Mouse (Mus musculus): ENCODE results near the gene Blvrb. TPM values are rescaled to one million over a fixed set of nuclear protein-coding genes. Genes with fewer than 3 reads are reported as not detected.

Blvrb gene
- polyA plus RNA-seq, 2 experiments: 673 to 1,114 TPM

GRCm38 (mm10) chr7:27433794-27434193 is 14.0 kb upstream of the Blvrb start:
- Histone ChIP-seq H3K9ac (replicated peaks) (no peak overlapping the region), H3K4me2 (ENCODE audit: low read depth) (no peak overlapping the region), H3K4me3 (ENCODE audit: insufficient read depth in 1 of 2, low read depth in 2 of 2, low read length in 2 of 2) (no peak overlapping the region), H3K9me3 (ENCODE audit: control insufficient read depth, low read length) (peaks cover 4% of the 10 kb centered on the region), H3K4me1 (replicated peaks; ENCODE audit: control insufficient read depth in 2 of 2, insufficient read depth in 2 of 2, low read length in 1 of 2) (peaks cover 0 to 4% of the 10 kb centered on the region in 2 experiments; a peak in 2 of 4 replicates), H3K27me3 (ENCODE audit: control insufficient read depth, insufficient read depth, low read length) (peaks cover 32% of the 10 kb centered on the region), H3K27ac (no peak overlapping the region), H3K36me3 (replicated peaks; ENCODE audit: control insufficient read depth, insufficient read depth, low read depth) (no peaks in the 10 kb centered on the region)
- peak; percentile 47; the same call in 1 of the 2 replicates for ATAC-seq (ENCODE audit: insufficient read depth)
- 6% methylated on average over 10 of the region's 10 CpGs for WGBS (ENCODE audit: insufficient replicate concordance)
- no peak for DNase-seq (ENCODE audit: low read depth in 3 of 3, low spot score in 3 of 3)
- no peak for TF ChIP-seq CTCF (IDR thresholded peaks at IDR 0.05; ENCODE audit: low read depth)
- TF ChIP-seq EP300 (IDR thresholded peaks at IDR 0.05; ENCODE audit: low read depth): no peak

- TF ChIP-seq EP300 (IDR thresholded peaks at IDR 0.05; ENCODE audit: low read depth) (no peak), CTCF (IDR thresholded peaks at IDR 0.05; ENCODE audit: low read depth) (peak; percentile 88)
- Histone ChIP-seq H3K4me2 (ENCODE audit: low read depth) (no peak overlapping the region), H3K36me3 (replicated peaks; ENCODE audit: control insufficient read depth, insufficient read depth, low read depth) (no peaks in the 10 kb centered on the region), H3K27me3 (ENCODE audit: control insufficient read depth, insufficient read depth, low read length) (peaks cover 28% of the 10 kb centered on the region), H3K4me3 (ENCODE audit: insufficient read depth in 1 of 2, low read depth in 2 of 2, low read length in 2 of 2) (no peak overlapping the region), H3K4me1 (replicated peaks; ENCODE audit: control insufficient read depth in 2 of 2, insufficient read depth in 2 of 2, low read length in 1 of 2) (peaks cover 0 to 4% of the 10 kb centered on the region in 2 experiments; a peak in 2 of 4 replicates), H3K9ac (replicated peaks) (no peak overlapping the region), H3K27ac (no peak overlapping the region), H3K9me3 (ENCODE audit: control insufficient read depth, low read length) (no peaks in the 10 kb centered on the region; the same call in 1 of the 2 replicates)
- DNase-seq (ENCODE audit: low read depth in 3 of 3, low spot score in 3 of 3): peak in 2 of 3 experiments; percentile 45 to 58
- WGBS (ENCODE audit: insufficient replicate concordance): 38% methylated on average over 5 of the region's 5 CpGs
- peak; percentile 47; the same call in 1 of the 2 replicates for ATAC-seq (ENCODE audit: insufficient read depth)
Measured at GRCm38 (mm10) chr7:27437544-27437943, 10.2 kb upstream of the Blvrb start.

- Histone ChIP-seq H3K27me3 (ENCODE audit: control insufficient read depth, insufficient read depth, low read length) (peaks cover 15% of the 10 kb centered on the region), H3K36me3 (replicated peaks; ENCODE audit: control insufficient read depth, insufficient read depth, low read depth) (no peaks in the 10 kb centered on the region), H3K4me3 (ENCODE audit: insufficient read depth in 1 of 2, low read depth in 2 of 2, low read length in 2 of 2) (no peak overlapping the region), H3K4me2 (ENCODE audit: low read depth) (no peak overlapping the region), H3K9ac (replicated peaks) (no peak overlapping the region), H3K4me1 (replicated peaks; ENCODE audit: control insufficient read depth in 2 of 2, insufficient read depth in 2 of 2, low read length in 1 of 2) (peaks cover 0 to 2% of the 10 kb centered on the region in 2 experiments; a peak in 1 of 4 replicates), H3K9me3 (ENCODE audit: control insufficient read depth, low read length) (no peaks in the 10 kb centered on the region; the same call in 1 of the 2 replicates), H3K27ac (no peak overlapping the region)
- DNase-seq (ENCODE audit: low read depth in 3 of 3, low spot score in 3 of 3) (no peak), ATAC-seq (ENCODE audit: insufficient read depth) (no peak)
- peak; percentile 64 for TF ChIP-seq CTCF (IDR thresholded peaks at IDR 0.05; ENCODE audit: low read depth)
- no peak for TF ChIP-seq EP300 (IDR thresholded peaks at IDR 0.05; ENCODE audit: low read depth)
- WGBS (ENCODE audit: insufficient replicate concordance): 65% methylated on average over 4 of the region's 4 CpGs
Measured at GRCm38 (mm10) chr7:27440014-27440413, 7.8 kb upstream of the Blvrb start.

- Histone ChIP-seq H3K4me1 (replicated peaks; ENCODE audit: control insufficient read depth in 2 of 2, insufficient read depth in 2 of 2, low read length in 1 of 2) (peaks cover 14 to 17% of the 10 kb centered on the region in 2 experiments), H3K27ac (no peak overlapping the region), H3K27me3 (ENCODE audit: control insufficient read depth, insufficient read depth, low read length) (peaks cover 30% of the 10 kb centered on the region), H3K4me3 (ENCODE audit: insufficient read depth in 1 of 2, low read depth in 2 of 2, low read length in 2 of 2) (peak overlapping the region; percentile 16 to 49), H3K4me2 (ENCODE audit: low read depth) (peak overlapping the region; percentile 66), H3K36me3 (replicated peaks; ENCODE audit: control insufficient read depth, insufficient read depth, low read depth) (peaks cover 16% of the 10 kb centered on the region), H3K9me3 (ENCODE audit: control insufficient read depth, low read length) (no peaks in the 10 kb centered on the region), H3K9ac (replicated peaks) (peak overlapping the region; percentile 34)
- DNase-seq (ENCODE audit: low read depth in 3 of 3, low spot score in 3 of 3): no peak
- ATAC-seq (ENCODE audit: insufficient read depth): no peak
- TF ChIP-seq CTCF (IDR thresholded peaks at IDR 0.05; ENCODE audit: low read depth): no peak
- TF ChIP-seq EP300 (IDR thresholded peaks at IDR 0.05; ENCODE audit: low read depth): no peak
- 12% methylated on average over 18 of the region's 18 CpGs for WGBS (ENCODE audit: insufficient replicate concordance)
Measured at GRCm38 (mm10) chr7:27446051-27446450, 1.7 kb upstream of the Blvrb start.

GRCm38 (mm10) chr7:27446521-27447418 is 1.0 kb upstream of the Blvrb start:
- DNase-seq (ENCODE audit: low read depth in 3 of 3, low spot score in 3 of 3): no peak
- no peak overlapping the region for H3K27ac ChIP-seq
- no peak for ATAC-seq (ENCODE audit: insufficient read depth)

More at GRCm38 (mm10) chr7:27446521-27447418, 1.0 kb upstream of the Blvrb start:
- TF ChIP-seq CTCF (IDR thresholded peaks at IDR 0.05; ENCODE audit: low read depth): no peak
- no peak for TF ChIP-seq EP300 (IDR thresholded peaks at IDR 0.05; ENCODE audit: low read depth)
- no peaks in the 10 kb centered on the region for H3K9me3 ChIP-seq (ENCODE audit: control insufficient read depth, low read length)
- H3K27me3 ChIP-seq (ENCODE audit: control insufficient read depth, insufficient read depth, low read length): peaks cover 30% of the 10 kb centered on the region
- peak overlapping the region; percentile 34 for H3K9ac ChIP-seq (replicated peaks)
- peak overlapping the region; percentile 66 for H3K4me2 ChIP-seq (ENCODE audit: low read depth)
- WGBS (ENCODE audit: insufficient replicate concordance): 9% methylated on average over 44 of the region's 53 CpGs
- H3K36me3 ChIP-seq (replicated peaks; ENCODE audit: control insufficient read depth, insufficient read depth, low read depth): peaks cover 23% of the 10 kb centered on the region
- peaks cover 19 to 21% of the 10 kb centered on the region in 2 experiments for H3K4me1 ChIP-seq (replicated peaks; ENCODE audit: control insufficient read depth in 2 of 2, insufficient read depth in 2 of 2, low read length in 1 of 2)
- H3K4me3 ChIP-seq (ENCODE audit: insufficient read depth in 1 of 2, low read depth in 2 of 2, low read length in 2 of 2): peak overlapping the region; percentile 49 to 57
